Mouse (Mus musculus) neural tube, embryonic 12.5 days (tissue): ENCODE measurements around the gene Taf6l. TPM values are rescaled to one million over a fixed set of nuclear protein-coding genes. Genes with fewer than 3 reads are reported as not detected.

Source experiments
- ATAC-seq: fragments of 200-750 bp; cut with Nextera tagmentation; 2 replicates; pipeline ENCODE4 v1.8.0; 2017; ENCODE audit warnings: low read depth, mild to moderate bottlenecking, moderate TSS enrichment, moderate library complexity; ENCODE audit not compliant: low FRiP score
- H3K27ac ChIP-seq: fragments of 300-500 bp; sonication (generic); 2 replicates; pipeline ENCODE4 v1.5.1; 2016
- H3K27me3 ChIP-seq: fragments of 300-500 bp; sonication (generic); replicated peaks from 2 replicates; pipeline ENCODE4 v1.6.1; 2016; ENCODE audit warnings: mild to moderate bottlenecking
- H3K36me3 ChIP-seq: fragments of 300-500 bp; sonication (generic); 2 replicates; pipeline ENCODE4 v1.6.1; 2016; ENCODE audit warnings: mild to moderate bottlenecking
- H3K4me1 ChIP-seq: fragments of 300-500 bp; sonication (generic); 2 replicates; pipeline ENCODE4 v1.6.1; 2016
- H3K4me2 ChIP-seq: fragments of 300-500 bp; sonication (generic); replicated peaks from 2 replicates; pipeline ENCODE4 v1.6.1; 2016; ENCODE audit warnings: mild to moderate bottlenecking
- H3K4me3 ChIP-seq: fragments of 300-500 bp; sonication (generic); 2 replicates; pipeline ENCODE4 v1.5.1; 2016
- H3K9ac ChIP-seq: fragments of 300-500 bp; sonication (generic); 2 replicates; pipeline ENCODE4 v1.6.1; 2016; ENCODE audit warnings: mild to moderate bottlenecking
- H3K9me3 ChIP-seq: fragments of 300-500 bp; sonication (generic); 2 replicates; pipeline ENCODE4 v1.6.1; 2016; ENCODE audit warnings: mild to moderate bottlenecking
- WGBS: fragments of 180-500 bp; shearing (Covaris S2); methylation state at CpG from one replicate; pipeline ENCODE4 v1.1.7; 2016; 5-methylcytosine and 5-hydroxymethylcytosine counted together
- polyA plus RNA-seq: library from polyadenylated mRNA; unstranded; fragments of >200 nt; fragmentation: Nextera tagmentation; extraction: Ambion mirVana; gene quantifications from 2 replicates; pipeline ENCODE4 v1.2.1, GENCODE M21; 2016

Taf6l gene
- polyA plus RNA-seq: 29.9 and 34.4 TPM in 2 replicates

GRCm38 (mm10) chr19:8786008-8786781 lies at the start of gene Taf6l:
Gene Taf6l (minus strand): TSS chr19:8786417.
- H3K27me3 ChIP-seq: no peaks in the 10 kb centered on the region
- H3K36me3 ChIP-seq: peaks cover 29% of the 10 kb centered on the region
- H3K4me1 ChIP-seq: peaks cover 18% of the 10 kb centered on the region; the same call in 1 of the 2 replicates
- H3K27ac ChIP-seq: no peak within 1 kb of the TSS
- H3K4me3 ChIP-seq: peak within 1 kb of the TSS; percentile 74
- ATAC-seq: peak; percentile 99
- H3K9ac ChIP-seq: peak within 1 kb of the TSS; percentile 62
- under 1% methylated on average over 32 of the region's 32 CpGs for WGBS
- H3K9me3 ChIP-seq: no peaks in the 10 kb centered on the region
- peak within 1 kb of the TSS; percentile 68 for H3K4me2 ChIP-seq

- H3K36me3 ChIP-seq: peaks cover 74% of the 10 kb centered on the region
- no peak overlapping the region for H3K27ac ChIP-seq
- no peak overlapping the region for H3K4me3 ChIP-seq
- ATAC-seq: no peak
- no peaks in the 10 kb centered on the region for H3K27me3 ChIP-seq
- no peak overlapping the region for H3K4me2 ChIP-seq
- 0 out of 2 replicates have a peak, but pooled peaks cover under 1% of the 10 kb centered on the region for H3K4me1 ChIP-seq
- WGBS: 94% methylated on average over 4 of the region's 4 CpGs
- no peaks in the 10 kb centered on the region for H3K9me3 ChIP-seq
- H3K9ac ChIP-seq: no peak overlapping the region
Measured at GRCm38 (mm10) chr19:8832971-8833370, 46.8 kb upstream of the Taf6l start.

GRCm38 (mm10) chr19:8831262-8831661 lies 45.0 kb upstream of the Taf6l start:
- H3K9me3 ChIP-seq: no peaks in the 10 kb centered on the region
- no peak for ATAC-seq
- H3K4me2 ChIP-seq: no peak overlapping the region
- peaks cover 88% of the 10 kb centered on the region for H3K36me3 ChIP-seq
- WGBS: 85% methylated on average over 11 of the region's 11 CpGs
- H3K9ac ChIP-seq: no peak overlapping the region
- H3K27me3 ChIP-seq: no peaks in the 10 kb centered on the region
- no peaks in the 10 kb centered on the region for H3K4me1 ChIP-seq
- no peak overlapping the region for H3K27ac ChIP-seq
- no peak overlapping the region for H3K4me3 ChIP-seq

- Histone ChIP-seq H3K4me3 (no peak overlapping the region), H3K36me3 (peaks cover 91% of the 10 kb centered on the region), H3K4me2 (no peak overlapping the region), H3K9ac (no peak overlapping the region), H3K4me1 (no peaks in the 10 kb centered on the region), H3K27ac (no peak overlapping the region), H3K27me3 (no peaks in the 10 kb centered on the region), H3K9me3 (no peaks in the 10 kb centered on the region)
- no peak for ATAC-seq
- WGBS: 94% methylated on average over 8 of the region's 8 CpGs
Measured at GRCm38 (mm10) chr19:8830664-8831063, 44.4 kb upstream of the Taf6l start.

GRCm38 (mm10) chr19:8829660-8830059 lies 43.4 kb upstream of the Taf6l start, which contains the start of gene AC129217.1:
Gene AC129217.1 (plus strand): TSS chr19:8829773.
- H3K27me3 ChIP-seq: no peaks in the 10 kb centered on the region
- H3K4me2 ChIP-seq: no peak within 1 kb of the TSS
- no peaks in the 10 kb centered on the region for H3K9me3 ChIP-seq
- no peak for ATAC-seq
- peaks cover 95% of the 10 kb centered on the region for H3K36me3 ChIP-seq
- H3K4me3 ChIP-seq: no peak within 1 kb of the TSS
- 85% methylated on average over 8 of the region's 8 CpGs for WGBS
- H3K4me1 ChIP-seq: no peaks in the 10 kb centered on the region
- H3K27ac ChIP-seq: no peak within 1 kb of the TSS
- no peak within 1 kb of the TSS for H3K9ac ChIP-seq

- no peaks in the 10 kb centered on the region for H3K9me3 ChIP-seq
- no peaks in the 10 kb centered on the region for H3K27me3 ChIP-seq
- H3K4me1 ChIP-seq: peaks cover 29% of the 10 kb centered on the region
- H3K36me3 ChIP-seq: peaks cover 48% of the 10 kb centered on the region
- H3K27ac ChIP-seq: no peak overlapping the region
- WGBS: 75% methylated on average over 8 of the region's 8 CpGs
- H3K4me3 ChIP-seq: peak overlapping the region; percentile 8; the same call in 1 of the 2 replicates
- ATAC-seq: no peak
- peak overlapping the region; percentile 97 for H3K4me2 ChIP-seq
- peak overlapping the region; percentile 98; the same call in 1 of the 2 replicates for H3K9ac ChIP-seq
Measured at GRCm38 (mm10) chr19:8822696-8823095, 36.5 kb upstream of the Taf6l start.

GRCm38 (mm10) chr19:8821146-8821545 lies 34.9 kb upstream of the Taf6l start:
- Histone ChIP-seq H3K36me3 (peaks cover 39% of the 10 kb centered on the region), H3K27me3 (no peaks in the 10 kb centered on the region), H3K4me1 (peaks cover 41% of the 10 kb centered on the region), H3K4me2 (peak overlapping the region; percentile 97), H3K4me3 (peak overlapping the region; percentile 100), H3K9ac (peak overlapping the region; percentile 98), H3K27ac (0 out of 2 replicates have a peak overlapping the region, but pooled peaks have one; percentile 98), H3K9me3 (no peaks in the 10 kb centered on the region)
- ATAC-seq: no peak
- WGBS: 2% methylated on average over 7 of the region's 7 CpGs

GRCm38 (mm10) chr19:8820424-8820956 lies 34.3 kb upstream of the Taf6l start:
- H3K4me3 ChIP-seq: peak overlapping the region; percentile 100
- no peaks in the 10 kb centered on the region for H3K9me3 ChIP-seq
- peak overlapping the region; percentile 98 for H3K27ac ChIP-seq
- peak overlapping the region; percentile 97 for H3K4me2 ChIP-seq
- H3K27me3 ChIP-seq: no peaks in the 10 kb centered on the region
- H3K9ac ChIP-seq: peak overlapping the region; percentile 98
- peaks cover 44% of the 10 kb centered on the region for H3K4me1 ChIP-seq
- WGBS: under 1% methylated on average over 48 of the region's 48 CpGs
- ATAC-seq: no peak; the same call in 1 of the 2 replicates
- H3K36me3 ChIP-seq: peaks cover 39% of the 10 kb centered on the region

GRCm38 (mm10) chr19:8819596-8820423 lies 33.6 kb upstream of the Taf6l start, which contains the start of gene Hnrnpul2:
Gene Hnrnpul2 (plus strand): TSS chr19:8820010.
- Histone ChIP-seq H3K4me3 (peak within 1 kb of the TSS; percentile 100), H3K9me3 (no peaks in the 10 kb centered on the region), H3K27ac (peak within 1 kb of the TSS; percentile 98), H3K36me3 (peaks cover 38% of the 10 kb centered on the region), H3K4me2 (peak within 1 kb of the TSS; percentile 97), H3K9ac (peak within 1 kb of the TSS; percentile 98), H3K27me3 (no peaks in the 10 kb centered on the region), H3K4me1 (peaks cover 44% of the 10 kb centered on the region)
- ATAC-seq: peak; percentile 97
- under 1% methylated on average over 83 of the region's 83 CpGs for WGBS

GRCm38 (mm10) chr19:8818801-8819595 lies 32.8 kb upstream of the Taf6l start, which contains the start of gene Ttc9c:
Gene Ttc9c (minus strand): TSS chr19:8819333.
- peaks cover 44% of the 10 kb centered on the region for H3K4me1 ChIP-seq

GRCm38 (mm10) chr19:8818301-8818798 lies 32.1 kb upstream of the Taf6l start:
- H3K27me3 ChIP-seq: no peaks in the 10 kb centered on the region
- H3K4me1 ChIP-seq: peaks cover 44% of the 10 kb centered on the region
- peak overlapping the region; percentile 80; the same call in 1 of the 2 replicates for H3K27ac ChIP-seq
- H3K36me3 ChIP-seq: peaks cover 35% of the 10 kb centered on the region
- WGBS: 35% methylated on average over 14 of the region's 14 CpGs
- ATAC-seq: no peak
- peak overlapping the region; percentile 97 for H3K4me2 ChIP-seq
- H3K9me3 ChIP-seq: no peaks in the 10 kb centered on the region
- peak overlapping the region; percentile 66 for H3K9ac ChIP-seq
- H3K4me3 ChIP-seq: peak overlapping the region; percentile 49

More at GRCm38 (mm10) chr19:8818801-8819595, 32.8 kb upstream of the Taf6l start, which contains the start of gene Ttc9c:
- Histone ChIP-seq H3K9ac (peak within 1 kb of the TSS; percentile 98), H3K4me3 (peak within 1 kb of the TSS; percentile 100), H3K27me3 (no peaks in the 10 kb centered on the region), H3K27ac (peak within 1 kb of the TSS; percentile 98), H3K4me2 (peak within 1 kb of the TSS; percentile 97), H3K9me3 (no peaks in the 10 kb centered on the region), H3K36me3 (peaks cover 36% of the 10 kb centered on the region)
- WGBS: under 1% methylated on average over 33 of the region's 33 CpGs
- ATAC-seq: peak; percentile 95
